Mouse (Mus musculus): ENCODE results near the gene Gm5485.

Gene Gm5485

GRCm38 (mm10) chr16:48412246-48412645 is at the start of gene Gm5485:
Gm5485 (minus strand) TSS chr16:48412416.
- no peak for DNase-seq (ENCODE audit: low spot score in 2 of 2)

- no peak for DNase-seq (ENCODE audit: low spot score in 2 of 2)
Observed at GRCm38 (mm10) chr16:48453264-48453663, 41.0 kb upstream of the Gm5485 start.

GRCm38 (mm10) chr16:48446161-48446925 is 34.1 kb upstream of the Gm5485 start:
- DNase-seq (ENCODE audit: low spot score in 2 of 2), result no peak

GRCm38 (mm10) chr16:48444589-48444988 is 32.4 kb upstream of the Gm5485 start:
- DNase-seq (ENCODE audit: low spot score in 2 of 2), result no peak

- no peak for DNase-seq (ENCODE audit: low spot score in 2 of 2)
Observed at GRCm38 (mm10) chr16:48437476-48437875, 25.3 kb upstream of the Gm5485 start.

- DNase-seq (ENCODE audit: low spot score in 2 of 2), result no peak
Observed at GRCm38 (mm10) chr16:48435454-48435853, 23.2 kb upstream of the Gm5485 start.

GRCm38 (mm10) chr16:48431027-48431426 is 18.8 kb upstream of the Gm5485 start, which contains the start of gene Morc1:
Morc1 (plus strand) TSS chr16:48431237.
- no peak for DNase-seq (ENCODE audit: low spot score in 2 of 2)

- DNase-seq (ENCODE audit: low spot score in 2 of 2), result no peak
Observed at GRCm38 (mm10) chr16:48429427-48429826, 17.2 kb upstream of the Gm5485 start.

GRCm38 (mm10) chr16:48424069-48424468 is 11.9 kb upstream of the Gm5485 start:
- no peak for DNase-seq (ENCODE audit: low spot score in 2 of 2)

- DNase-seq (ENCODE audit: low spot score in 2 of 2), result no peak
Observed at GRCm38 (mm10) chr16:48422501-48422900, 10.3 kb upstream of the Gm5485 start.

GRCm38 (mm10) chr16:48419035-48419434 is 6.8 kb upstream of the Gm5485 start:
- DNase-seq (ENCODE audit: low spot score in 2 of 2), result no peak

- no peak for DNase-seq (ENCODE audit: low spot score in 2 of 2)
Observed at GRCm38 (mm10) chr16:48418557-48418956, 6.3 kb upstream of the Gm5485 start.

GRCm38 (mm10) chr16:48410125-48410524 is 2.1 kb downstream of the Gm5485 start:
- no peak for DNase-seq (ENCODE audit: low spot score in 2 of 2)

GRCm38 (mm10) chr16:48409580-48409979 is 2.6 kb downstream of the Gm5485 start:
- no peak for DNase-seq (ENCODE audit: low spot score in 2 of 2)

GRCm38 (mm10) chr16:48405674-48406403 is 6.4 kb downstream of the Gm5485 start:
- no peak for DNase-seq (ENCODE audit: low spot score in 2 of 2)

- DNase-seq (ENCODE audit: low spot score in 2 of 2), result no peak
Observed at GRCm38 (mm10) chr16:48404009-48404408, 8.2 kb downstream of the Gm5485 start.

GRCm38 (mm10) chr16:48403423-48403822 is 8.8 kb downstream of the Gm5485 start:
- no peak for DNase-seq (ENCODE audit: low spot score in 2 of 2)

- no peak for DNase-seq (ENCODE audit: low spot score in 2 of 2)
Observed at GRCm38 (mm10) chr16:48402963-48403362, 9.3 kb downstream of the Gm5485 start.

- no peak for DNase-seq (ENCODE audit: low spot score in 2 of 2)
Observed at GRCm38 (mm10) chr16:48395278-48395677, 16.9 kb downstream of the Gm5485 start.

GRCm38 (mm10) chr16:48386982-48387381 is 25.2 kb downstream of the Gm5485 start:
- DNase-seq (ENCODE audit: low spot score in 2 of 2), result no peak

- DNase-seq (ENCODE audit: low spot score in 2 of 2), result no peak
Observed at GRCm38 (mm10) chr16:48383582-48384257, 28.5 kb downstream of the Gm5485 start.

GRCm38 (mm10) chr16:48373711-48374485 is 38.3 kb downstream of the Gm5485 start:
- no peak for DNase-seq (ENCODE audit: low spot score in 2 of 2)

All from urinary bladder, adult 18-20 months (tissue).